Mouse (Mus musculus): ENCODE measurements around the gene Dnhd1. TPM values are rescaled to one million over a fixed set of nuclear protein-coding genes. Genes with fewer than 3 reads are reported as not detected.

The Dnhd1 gene
- polyA plus RNA-seq, 1 experiment = 0.68 TPM

DNA sequence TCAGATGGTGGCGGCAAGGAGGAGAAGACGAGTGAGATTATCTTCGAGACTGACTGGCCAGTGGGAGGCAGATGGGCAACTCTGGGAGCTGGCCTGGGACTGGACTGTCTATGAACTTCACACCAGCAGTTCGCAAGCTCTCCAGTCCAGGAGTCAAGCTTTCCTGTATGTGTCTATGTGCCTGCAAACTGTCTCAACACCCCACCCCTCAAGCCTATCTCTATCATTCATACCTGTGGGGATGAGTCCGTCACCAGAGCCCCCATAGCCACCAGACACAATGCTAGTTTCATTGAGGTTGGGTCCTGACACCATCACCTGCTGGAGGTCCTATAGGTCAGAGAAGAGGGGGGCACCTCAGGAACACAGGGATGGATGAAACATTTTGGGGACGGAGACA, 11.9 kb upstream of the Dnhd1 start:
- TF ChIP-seq MAX (IDR thresholded peaks at IDR 0.05; ENCODE audit: low read depth) (no peak), TCF3 (IDR thresholded peaks at IDR 0.05; ENCODE audit: insufficient read length, low read depth) (no peak), MYOD1 (IDR thresholded peaks at IDR 0.05; ENCODE audit: control insufficient read depth in 1 of 3, insufficient read length in 2 of 3, low read depth in 2 of 3) (no peak), POLR2A (IDR thresholded peaks at IDR 0.05; ENCODE audit: insufficient read length, low read depth) (no peak), USF1 (IDR thresholded peaks at IDR 0.05; ENCODE audit: low read depth) (no peak), TCF12 (IDR thresholded peaks at IDR 0.05; ENCODE audit: insufficient read depth, poor library complexity, severe bottlenecking) (no peak), E2F4 (IDR thresholded peaks at IDR 0.05; ENCODE audit: insufficient read depth) (no peak), CEBPB (IDR thresholded peaks at IDR 0.05; ENCODE audit: insufficient read depth, poor library complexity, severe bottlenecking) (no peak), REST (IDR thresholded peaks at IDR 0.05; ENCODE audit: insufficient read depth, insufficient read length) (no peak), SRF (IDR thresholded peaks at IDR 0.05; ENCODE audit: control insufficient read depth, insufficient read length, low read depth) (no peak)
- H3K4me3 ChIP-seq = peak overlapping the region; percentile 96

GRCm38 (mm10) chr7:105639304-105639703, 11.3 kb upstream of the Dnhd1 start:
- peaks cover 13% of the 10 kb centered on the region for H3K36me3 ChIP-seq (ENCODE audit: control insufficient read depth, insufficient read depth)
- no peaks in the 10 kb centered on the region for H3K27me3 ChIP-seq (ENCODE audit: control insufficient read depth, insufficient read depth, insufficient read length)
- no peak for TF ChIP-seq MAX (IDR thresholded peaks at IDR 0.05; ENCODE audit: low read depth)
- no peak for TF ChIP-seq TCF12 (IDR thresholded peaks at IDR 0.05; ENCODE audit: insufficient read depth, poor library complexity, severe bottlenecking)
- no peak for TF ChIP-seq MYOG (IDR thresholded peaks at IDR 0.05; ENCODE audit: control insufficient read depth in 1 of 3, insufficient read depth in 1 of 3, insufficient read length in 2 of 3, low read depth in 2 of 3)
- TF ChIP-seq POLR2AphosphoS2 (IDR thresholded peaks at IDR 0.05; ENCODE audit: insufficient read length, low read depth) = no peak
- no peak for TF ChIP-seq CEBPB (IDR thresholded peaks at IDR 0.05; ENCODE audit: insufficient read depth, poor library complexity, severe bottlenecking)
- no peak for TF ChIP-seq TCF3 (IDR thresholded peaks at IDR 0.05; ENCODE audit: insufficient read length, low read depth)
- no peak for TF ChIP-seq POLR2A (IDR thresholded peaks at IDR 0.05; ENCODE audit: insufficient read length, low read depth)
- TF ChIP-seq E2F4 (IDR thresholded peaks at IDR 0.05; ENCODE audit: insufficient read depth) = no peak
- TF ChIP-seq REST (IDR thresholded peaks at IDR 0.05; ENCODE audit: insufficient read depth, insufficient read length) = no peak
- no peak for TF ChIP-seq SRF (IDR thresholded peaks at IDR 0.05; ENCODE audit: control insufficient read depth, insufficient read length, low read depth)
- TF ChIP-seq MYOD1 (IDR thresholded peaks at IDR 0.05; ENCODE audit: control insufficient read depth in 1 of 3, insufficient read length in 2 of 3, low read depth in 2 of 3) = no peak
- no peak for TF ChIP-seq USF1 (IDR thresholded peaks at IDR 0.05; ENCODE audit: low read depth)
- H3K4me2 ChIP-seq (ENCODE audit: low read depth) = peak overlapping the region; percentile 96
- peak overlapping the region; percentile 75 for H3ac ChIP-seq (ENCODE audit: control insufficient read depth, insufficient read length)
- peak overlapping the region; percentile 96 for H3K4me3 ChIP-seq
- peaks cover 25% of the 10 kb centered on the region for H3K79me2 ChIP-seq (ENCODE audit: control insufficient read depth, insufficient read depth)

More for the DNA sequence above, 11.9 kb upstream of the Dnhd1 start:
- peak overlapping the region; percentile 96 for H3K4me2 ChIP-seq (ENCODE audit: low read depth)
- H3K79me2 ChIP-seq (ENCODE audit: control insufficient read depth, insufficient read depth) = peaks cover 25% of the 10 kb centered on the region
- H3K27me3 ChIP-seq (ENCODE audit: control insufficient read depth, insufficient read depth, insufficient read length) = no peaks in the 10 kb centered on the region
- no peak overlapping the region for H3ac ChIP-seq (ENCODE audit: control insufficient read depth, insufficient read length)
- H3K36me3 ChIP-seq (ENCODE audit: control insufficient read depth, insufficient read depth) = peaks cover 11% of the 10 kb centered on the region

GRCm38 (mm10) chr7:105639756-105640155, 10.9 kb upstream of the Dnhd1 start, which contains the start of gene Timm10b:
Gene Timm10b (plus strand): TSS chr7:105640056.
- Histone ChIP-seq H3K4me2 (ENCODE audit: low read depth) (peak within 1 kb of the TSS; percentile 96), H3K79me2 (ENCODE audit: control insufficient read depth, insufficient read depth) (peaks cover 25% of the 10 kb centered on the region), H3K27me3 (ENCODE audit: control insufficient read depth, insufficient read depth, insufficient read length) (no peaks in the 10 kb centered on the region), H3K4me3 (peak within 1 kb of the TSS; percentile 96), H3ac (ENCODE audit: control insufficient read depth, insufficient read length) (peak within 1 kb of the TSS; percentile 75), H3K36me3 (ENCODE audit: control insufficient read depth, insufficient read depth) (peaks cover 16% of the 10 kb centered on the region)
- TF ChIP-seq MYOD1 (IDR thresholded peaks at IDR 0.05; ENCODE audit: control insufficient read depth in 1 of 3, insufficient read length in 2 of 3, low read depth in 2 of 3) = no peak
- TF ChIP-seq MYOG (IDR thresholded peaks at IDR 0.05; ENCODE audit: control insufficient read depth in 1 of 3, insufficient read depth in 1 of 3, insufficient read length in 2 of 3, low read depth in 2 of 3) = no peak
- TF ChIP-seq TCF12 (IDR thresholded peaks at IDR 0.05; ENCODE audit: insufficient read depth, poor library complexity, severe bottlenecking) = no peak
- no peak for TF ChIP-seq POLR2A (IDR thresholded peaks at IDR 0.05; ENCODE audit: insufficient read length, low read depth)
- TF ChIP-seq MAX (IDR thresholded peaks at IDR 0.05; ENCODE audit: low read depth) = no peak
- no peak for TF ChIP-seq TCF3 (IDR thresholded peaks at IDR 0.05; ENCODE audit: insufficient read length, low read depth)
- TF ChIP-seq POLR2AphosphoS2 (IDR thresholded peaks at IDR 0.05; ENCODE audit: insufficient read length, low read depth) = no peak
- TF ChIP-seq REST (IDR thresholded peaks at IDR 0.05; ENCODE audit: insufficient read depth, insufficient read length) = no peak

DNA sequence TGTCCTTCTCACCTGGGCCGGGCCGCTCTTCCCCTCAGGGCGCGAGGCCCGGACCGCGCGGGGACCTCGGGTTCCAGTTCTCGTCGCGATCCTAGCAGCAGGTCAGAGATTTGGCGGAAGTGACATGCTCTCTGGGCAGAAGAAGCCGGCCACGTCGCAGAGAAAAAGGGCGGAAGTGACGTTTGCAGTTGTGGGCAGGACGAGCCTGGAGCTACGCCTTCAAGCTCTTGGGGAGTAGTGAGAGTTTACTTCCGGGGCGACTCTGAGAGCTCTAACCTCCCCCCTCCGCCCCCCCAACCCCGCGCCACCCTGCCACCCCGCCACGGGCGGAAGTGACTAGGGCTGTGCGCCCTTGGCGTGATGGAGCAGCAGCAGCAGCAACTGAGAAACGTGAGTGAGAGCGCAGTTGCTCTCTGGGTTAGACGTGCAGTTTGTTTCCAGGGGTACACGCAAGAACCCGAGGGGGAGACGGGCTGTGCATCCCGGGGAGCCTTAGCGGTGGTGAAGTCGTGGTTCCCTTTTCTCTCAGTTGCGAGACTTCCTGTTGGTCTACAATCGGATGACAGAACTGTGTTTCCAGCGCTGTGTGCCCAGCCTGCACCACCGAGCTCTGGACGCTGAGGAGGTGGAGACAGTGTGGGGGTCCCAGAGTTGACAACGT, 10.3 kb upstream of the Dnhd1 start, which contains the start of the genes Arfip2 and Gm45799:
Gene Arfip2, minus strand, starts transcription at position 184 of the 661 bp plus-strand sequence.
Gene Gm45799, plus strand, starts transcription at position 320 of the 661 bp plus-strand sequence.
- no peak for TF ChIP-seq USF1 (IDR thresholded peaks at IDR 0.05; ENCODE audit: low read depth)
- TF ChIP-seq POLR2A (IDR thresholded peaks at IDR 0.05; ENCODE audit: insufficient read length, low read depth) = peak; percentile 90
- peak; percentile 85 for TF ChIP-seq POLR2AphosphoS2 (IDR thresholded peaks at IDR 0.05; ENCODE audit: insufficient read length, low read depth)

GRCm38 (mm10) chr7:105640894-105641255, 9.8 kb upstream of the Dnhd1 start:
- peaks cover 16% of the 10 kb centered on the region for H3K36me3 ChIP-seq (ENCODE audit: control insufficient read depth, insufficient read depth)
- TF ChIP-seq MYOG (IDR thresholded peaks at IDR 0.05; ENCODE audit: control insufficient read depth in 1 of 3, insufficient read depth in 1 of 3, insufficient read length in 2 of 3, low read depth in 2 of 3) (no peak), USF1 (IDR thresholded peaks at IDR 0.05; ENCODE audit: low read depth) (no peak), POLR2A (IDR thresholded peaks at IDR 0.05; ENCODE audit: insufficient read length, low read depth) (no peak), E2F4 (IDR thresholded peaks at IDR 0.05; ENCODE audit: insufficient read depth) (no peak), TCF12 (IDR thresholded peaks at IDR 0.05; ENCODE audit: insufficient read depth, poor library complexity, severe bottlenecking) (no peak), MYOD1 (IDR thresholded peaks at IDR 0.05; ENCODE audit: control insufficient read depth in 1 of 3, insufficient read length in 2 of 3, low read depth in 2 of 3) (no peak), SRF (IDR thresholded peaks at IDR 0.05; ENCODE audit: control insufficient read depth, insufficient read length, low read depth) (no peak), TCF3 (IDR thresholded peaks at IDR 0.05; ENCODE audit: insufficient read length, low read depth) (no peak)

More for the DNA sequence above, 10.3 kb upstream of the Dnhd1 start, which contains the start of the genes Arfip2 and Gm45799:
- peaks cover 16% of the 10 kb centered on the region for H3K36me3 ChIP-seq (ENCODE audit: control insufficient read depth, insufficient read depth)
- peak within 1 kb of the TSS; percentile 96 for H3K4me2 ChIP-seq (ENCODE audit: low read depth)
- H3K79me2 ChIP-seq (ENCODE audit: control insufficient read depth, insufficient read depth) = peaks cover 25% of the 10 kb centered on the region
- H3K27me3 ChIP-seq (ENCODE audit: control insufficient read depth, insufficient read depth, insufficient read length) = no peaks in the 10 kb centered on the region
- H3ac ChIP-seq (ENCODE audit: control insufficient read depth, insufficient read length) = peak within 1 kb of the TSS; percentile 75
- H3K4me3 ChIP-seq = peak within 1 kb of the TSS; percentile 96

More at GRCm38 (mm10) chr7:105640894-105641255, 9.8 kb upstream of the Dnhd1 start:
- Histone ChIP-seq H3K79me2 (ENCODE audit: control insufficient read depth, insufficient read depth) (peaks cover 25% of the 10 kb centered on the region), H3K27me3 (ENCODE audit: control insufficient read depth, insufficient read depth, insufficient read length) (no peaks in the 10 kb centered on the region), H3K4me2 (ENCODE audit: low read depth) (peak overlapping the region; percentile 89), H3ac (ENCODE audit: control insufficient read depth, insufficient read length) (peak overlapping the region; percentile 75), H3K4me3 (peak overlapping the region; percentile 96)
